Mouse (Mus musculus) embryonic facial prominence, embryonic 13.5 days (tissue): Measurements from ENCODE around the gene Slc6a9. TPM values are rescaled to one million over a fixed set of nuclear protein-coding genes. Genes with fewer than 3 reads are reported as not detected.
A peak's percentile ranks its signal among the peaks of the same experiment; 100 is the strongest.

Experiments used
- ATAC-seq: fragments of 200-750 bp; cut with Nextera tagmentation; 2 replicates; pipeline ENCODE4 v1.8.0; 2017; ENCODE audit warnings: low read depth; ENCODE audit not compliant: insufficient number of reproducible peaks, insufficient read depth, low FRiP score, low TSS enrichment
- H3K27ac ChIP-seq: fragments of 300-500 bp; sonication (generic); 2 replicates; pipeline ENCODE4 v1.5.1; 2015; ENCODE audit warnings: moderate library complexity, mild to moderate bottlenecking, inconsistent platforms
- H3K27me3 ChIP-seq: fragments of 300-500 bp; sonication (generic); 2 replicates; pipeline ENCODE4 v1.6.1; 2015; ENCODE audit warnings: mild to moderate bottlenecking, inconsistent platforms
- H3K36me3 ChIP-seq: fragments of 300-500 bp; sonication (generic); 2 replicates; pipeline ENCODE4 v1.6.1; 2015; ENCODE audit warnings: mild to moderate bottlenecking, inconsistent platforms
- H3K4me1 ChIP-seq: fragments of 300-500 bp; sonication (generic); 2 replicates; pipeline ENCODE4 v1.6.1; 2015; ENCODE audit warnings: inconsistent platforms
- H3K4me2 ChIP-seq: fragments of 300-500 bp; sonication (generic); 2 replicates; pipeline ENCODE4 v1.6.1; 2015; ENCODE audit warnings: moderate library complexity, mild to moderate bottlenecking, inconsistent platforms
- H3K4me3 ChIP-seq: fragments of 300-500 bp; sonication (generic); 2 replicates; pipeline ENCODE4 v1.5.1; 2015; ENCODE audit warnings: mild to moderate bottlenecking, inconsistent platforms
- H3K9ac ChIP-seq: fragments of 300-500 bp; sonication (generic); 2 replicates; pipeline ENCODE4 v1.6.1; 2015; ENCODE audit warnings: mild to moderate bottlenecking, inconsistent platforms
- H3K9me3 ChIP-seq: fragments of 300-500 bp; sonication (generic); 2 replicates; pipeline ENCODE4 v1.6.1; 2016; ENCODE audit warnings: inconsistent platforms
- WGBS: fragments of 180-500 bp; shearing (Covaris S2); methylation state at CpG from one replicate; pipeline ENCODE4 v1.1.7; 2015; ENCODE audit warnings: mixed read lengths; 5-methylcytosine and 5-hydroxymethylcytosine counted together
- polyA plus RNA-seq: library from polyadenylated mRNA; unstranded; fragments of >200 nt; fragmentation: Nextera tagmentation; extraction: Ambion mirVana; gene quantifications from 2 replicates; pipeline ENCODE4 v1.2.1, GENCODE M21; 2015

The Slc6a9 gene
- polyA plus RNA-seq, 1 experiment from 2014 or later, result 12.9 TPM

DNA sequence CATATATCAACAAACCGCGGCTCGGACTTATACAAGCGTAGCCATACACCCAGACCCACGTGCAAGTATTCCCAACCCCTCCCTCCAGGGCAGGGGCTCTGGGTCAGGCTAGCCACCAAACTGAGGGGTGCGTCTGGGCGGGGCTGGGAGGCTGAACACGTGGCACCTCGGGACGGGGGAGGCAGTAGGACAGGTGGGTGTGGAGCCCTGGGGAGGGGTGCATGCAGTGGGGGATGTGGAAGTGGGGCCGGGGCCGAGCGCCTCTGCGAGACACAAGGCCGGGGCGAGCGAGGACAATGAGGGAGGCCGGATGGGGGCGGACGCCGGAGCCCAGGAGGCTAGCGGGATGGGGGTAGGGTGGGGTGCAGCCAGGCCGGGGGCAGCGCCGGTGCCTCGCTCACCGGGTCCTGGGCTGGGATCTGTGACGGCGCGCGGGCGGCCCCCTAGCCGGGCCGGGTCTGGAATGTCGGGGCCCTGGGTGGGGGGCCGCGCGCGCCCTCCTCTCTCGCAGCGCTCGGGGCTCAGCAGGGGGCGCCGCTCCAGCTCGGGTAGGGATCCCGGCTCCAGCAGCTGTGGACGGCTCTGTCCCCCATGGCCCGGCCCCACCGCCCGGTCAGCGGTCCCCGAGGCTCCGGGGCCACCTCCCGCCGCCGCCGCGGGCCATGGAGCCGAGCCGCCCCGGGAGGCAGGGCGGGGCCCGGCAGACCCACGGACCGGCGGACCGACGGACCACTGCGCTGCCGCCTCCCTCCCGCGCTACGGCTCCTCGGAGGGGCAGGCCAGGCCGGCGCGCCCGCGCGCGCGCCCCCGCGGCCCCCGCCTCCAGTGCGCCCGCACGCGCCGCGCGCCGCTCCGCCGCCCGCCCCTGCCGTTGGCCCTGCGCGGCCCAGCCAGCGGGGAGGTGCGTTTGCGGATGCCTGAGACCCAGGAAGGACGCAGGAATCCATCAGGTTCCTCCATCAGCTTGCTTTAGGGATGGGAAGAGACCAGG, 48.7 kb downstream of the Slc6a9 start, which contains the start of gene B4galt2:
TSS of gene B4galt2 (minus strand) at position 787 of the 991 bp plus-strand sequence.
- peak within 1 kb of the TSS; percentile 88 for H3K9ac ChIP-seq
- peaks cover 47% of the 10 kb centered on the region for H3K36me3 ChIP-seq
- no peaks in the 10 kb centered on the region for H3K27me3 ChIP-seq
- H3K27ac ChIP-seq, result peak within 1 kb of the TSS; percentile 80
- H3K4me1 ChIP-seq, result peaks cover 39% of the 10 kb centered on the region
- 2% methylated on average over 49 of the region's 103 CpGs for WGBS
- H3K4me3 ChIP-seq, result peak within 1 kb of the TSS; percentile 81
- H3K4me2 ChIP-seq, result peak within 1 kb of the TSS; percentile 76
- peak; percentile 63 for ATAC-seq
- H3K9me3 ChIP-seq, result no peaks in the 10 kb centered on the region

DNA sequence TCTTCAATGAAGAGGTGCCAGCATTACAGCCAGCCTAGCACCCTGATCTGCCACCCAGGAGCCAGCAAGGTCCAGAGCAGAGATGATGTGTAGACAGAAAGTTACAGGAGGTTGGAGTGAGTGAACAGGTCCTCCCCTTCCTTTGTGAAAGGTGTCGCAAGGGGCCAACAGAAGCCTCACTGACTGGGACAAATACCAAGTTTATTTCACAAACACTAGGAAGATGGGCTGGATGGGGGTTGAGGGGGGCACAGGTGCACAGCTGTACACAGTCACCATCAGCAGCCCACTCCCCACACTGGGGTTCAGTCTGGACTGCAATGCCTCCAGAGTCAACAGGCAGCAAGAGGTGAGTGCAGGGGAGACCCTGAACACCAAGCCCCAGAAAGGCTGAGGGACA, 49.8 kb downstream of the Slc6a9 start:
- peaks cover 39% of the 10 kb centered on the region for H3K4me1 ChIP-seq

DNA sequence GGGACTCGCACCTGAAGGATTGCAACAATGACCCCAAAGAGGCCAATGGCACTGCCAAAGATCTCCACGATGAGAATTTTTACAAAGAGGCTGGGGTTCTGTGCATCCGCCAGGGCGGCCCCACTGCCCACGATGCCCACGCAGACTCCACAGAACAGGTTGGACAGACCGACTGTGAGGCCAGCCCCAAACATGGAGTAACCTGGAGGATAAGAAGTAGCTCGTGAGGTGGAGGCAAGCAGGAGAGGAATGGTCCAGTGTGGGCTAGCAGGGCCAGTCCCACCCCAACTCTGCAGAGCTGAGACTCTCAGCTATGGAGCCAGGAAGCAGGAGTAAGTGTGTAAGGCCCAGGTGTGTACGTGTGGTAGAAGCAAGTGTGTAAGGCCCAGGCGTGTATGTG, 50.8 kb downstream of the Slc6a9 start:
- Histone ChIP-seq H3K9ac (no peak overlapping the region), H3K4me1 (peaks cover 36% of the 10 kb centered on the region), H3K36me3 (peaks cover 39% of the 10 kb centered on the region), H3K4me2 (no peak overlapping the region), H3K27ac (no peak overlapping the region), H3K4me3 (no peak overlapping the region), H3K9me3 (no peaks in the 10 kb centered on the region), H3K27me3 (no peaks in the 10 kb centered on the region)
- 92% methylated on average over 10 of the region's 10 CpGs for WGBS
- no peak for ATAC-seq

More for the DNA sequence above, 49.8 kb downstream of the Slc6a9 start:
- H3K9ac ChIP-seq, result peak overlapping the region; percentile 88
- ATAC-seq, result no peak
- no peaks in the 10 kb centered on the region for H3K27me3 ChIP-seq
- peak overlapping the region; percentile 81 for H3K4me3 ChIP-seq
- peaks cover 41% of the 10 kb centered on the region for H3K36me3 ChIP-seq
- H3K27ac ChIP-seq, result no peak overlapping the region
- H3K9me3 ChIP-seq, result no peaks in the 10 kb centered on the region
- whole genome bisulfite sequencing, result 100% methylated on average over 1 of the region's 1 CpGs
- H3K4me2 ChIP-seq, result peak overlapping the region; percentile 76

DNA sequence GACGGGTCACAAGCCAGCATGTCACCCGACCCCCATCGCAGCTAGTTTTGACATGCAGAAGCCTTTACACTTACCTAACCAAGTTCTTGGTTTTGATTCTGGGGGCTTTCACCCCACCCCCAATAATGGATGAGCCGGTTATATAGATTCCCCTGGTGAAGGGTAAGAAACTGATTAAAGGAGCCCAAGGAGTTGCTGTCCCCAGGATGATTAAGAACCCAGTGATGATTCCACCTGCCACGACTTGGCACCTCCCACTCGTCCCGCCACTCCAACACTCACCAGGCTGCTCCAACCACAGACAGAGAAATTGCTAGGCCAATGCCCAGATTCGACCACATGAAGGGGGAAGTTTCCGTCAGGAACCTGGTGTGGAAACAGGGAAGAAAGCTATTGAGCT, 51.7 kb downstream of the Slc6a9 start:
- 84% methylated on average over 9 of the region's 9 CpGs for WGBS
- Histone ChIP-seq H3K4me3 (peak overlapping the region; percentile 75), H3K9ac (peak overlapping the region; percentile 82), H3K4me1 (peaks cover 39% of the 10 kb centered on the region), H3K9me3 (no peaks in the 10 kb centered on the region), H3K36me3 (peaks cover 30% of the 10 kb centered on the region), H3K27me3 (no peaks in the 10 kb centered on the region), H3K27ac (no peak overlapping the region), H3K4me2 (peak overlapping the region; percentile 92)
- no peak for ATAC-seq

DNA sequence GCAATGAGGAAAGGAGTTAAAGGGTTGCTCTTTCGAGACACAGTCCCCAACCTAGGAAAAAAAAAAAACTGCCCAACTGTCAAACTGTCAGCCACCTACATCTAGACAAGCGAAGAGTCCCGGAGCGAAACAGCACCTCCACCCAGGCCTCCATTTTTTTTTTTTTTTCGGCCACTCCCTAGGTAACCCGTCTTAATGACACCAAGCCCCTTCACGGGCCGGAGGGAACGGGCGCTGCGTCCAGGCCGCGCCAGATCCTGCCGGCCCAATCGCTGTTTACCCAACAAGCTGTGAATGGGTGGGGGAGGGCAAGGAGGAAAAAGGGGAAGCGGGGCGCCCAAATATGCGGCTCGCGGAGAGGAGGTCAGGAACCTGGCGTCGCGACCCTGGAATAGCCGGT, 52.3 kb downstream of the Slc6a9 start:
- H3K4me2 ChIP-seq, result peak overlapping the region; percentile 92
- no peaks in the 10 kb centered on the region for H3K9me3 ChIP-seq
- peaks cover 40% of the 10 kb centered on the region for H3K4me1 ChIP-seq
- H3K27ac ChIP-seq, result no peak overlapping the region
- H3K9ac ChIP-seq, result peak overlapping the region; percentile 82
- H3K36me3 ChIP-seq, result peaks cover 27% of the 10 kb centered on the region
- no peak for ATAC-seq
- H3K27me3 ChIP-seq, result no peaks in the 10 kb centered on the region
- peak overlapping the region; percentile 75 for H3K4me3 ChIP-seq
- WGBS, result 3% methylated on average over 21 of the region's 24 CpGs

DNA sequence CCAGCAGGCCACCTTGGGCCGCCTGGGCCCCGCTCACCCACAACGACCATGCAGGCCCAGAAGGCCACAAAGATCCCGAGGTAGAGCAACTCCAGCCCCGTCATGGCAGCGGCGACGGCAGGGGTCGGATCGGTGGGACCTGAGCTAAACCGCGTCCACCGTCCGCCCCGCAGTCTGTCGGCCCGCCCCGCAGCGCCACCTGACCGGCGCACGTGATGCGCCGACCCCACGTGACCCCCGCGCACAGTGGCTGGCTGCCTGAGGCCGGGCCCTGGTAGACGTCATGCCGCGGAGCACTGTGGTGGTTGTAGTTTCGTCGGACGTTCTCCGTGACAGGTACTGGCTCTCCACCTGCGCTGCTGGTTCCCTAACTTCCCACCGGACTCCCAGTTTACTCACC, 52.8 kb downstream of the Slc6a9 start, which contains the start of gene Atp6v0b:
TSS of gene Atp6v0b (minus strand) at position 201 of the 400 bp plus-strand sequence.
- Histone ChIP-seq H3K9me3 (no peaks in the 10 kb centered on the region), H3K27me3 (no peaks in the 10 kb centered on the region), H3K4me1 (peaks cover 36% of the 10 kb centered on the region), H3K4me2 (peak within 1 kb of the TSS; percentile 92), H3K36me3 (peaks cover 27% of the 10 kb centered on the region), H3K27ac (no peak within 1 kb of the TSS), H3K9ac (peak within 1 kb of the TSS; percentile 82), H3K4me3 (peak within 1 kb of the TSS; percentile 75)
- WGBS, result under 1% methylated on average over 37 of the region's 37 CpGs
- ATAC-seq, result peak; percentile 83

DNA sequence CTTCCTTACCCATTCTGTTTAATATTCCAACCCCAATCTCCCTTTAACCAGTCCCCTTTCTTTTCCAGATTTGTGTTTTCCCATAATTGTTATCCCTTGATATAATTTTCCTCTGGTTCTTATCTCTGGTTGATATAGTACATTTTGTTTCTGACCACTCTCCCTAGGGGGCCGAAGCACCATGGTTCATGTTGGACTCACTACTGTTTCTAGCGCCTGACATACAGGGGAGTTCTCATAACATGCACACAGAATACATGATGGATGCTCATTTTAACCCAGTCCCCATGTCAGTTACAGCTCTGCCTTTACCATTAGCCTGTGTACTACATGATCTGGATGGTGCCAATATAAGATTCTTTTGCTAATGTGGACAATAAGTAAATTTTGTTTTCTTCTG, 53.6 kb downstream of the Slc6a9 start:
- no peaks in the 10 kb centered on the region for H3K9me3 ChIP-seq
- peak overlapping the region; percentile 75 for H3K4me3 ChIP-seq
- H3K4me2 ChIP-seq, result peak overlapping the region; percentile 92
- peaks cover 27% of the 10 kb centered on the region for H3K36me3 ChIP-seq
- H3K27me3 ChIP-seq, result no peaks in the 10 kb centered on the region
- 0 out of 2 replicates have a peak overlapping the region, but pooled peaks have one; percentile 82 for H3K9ac ChIP-seq
- no peak for ATAC-seq
- peaks cover 32% of the 10 kb centered on the region for H3K4me1 ChIP-seq
- H3K27ac ChIP-seq, result no peak overlapping the region
- 80% methylated on average over 2 of the region's 2 CpGs for WGBS

DNA sequence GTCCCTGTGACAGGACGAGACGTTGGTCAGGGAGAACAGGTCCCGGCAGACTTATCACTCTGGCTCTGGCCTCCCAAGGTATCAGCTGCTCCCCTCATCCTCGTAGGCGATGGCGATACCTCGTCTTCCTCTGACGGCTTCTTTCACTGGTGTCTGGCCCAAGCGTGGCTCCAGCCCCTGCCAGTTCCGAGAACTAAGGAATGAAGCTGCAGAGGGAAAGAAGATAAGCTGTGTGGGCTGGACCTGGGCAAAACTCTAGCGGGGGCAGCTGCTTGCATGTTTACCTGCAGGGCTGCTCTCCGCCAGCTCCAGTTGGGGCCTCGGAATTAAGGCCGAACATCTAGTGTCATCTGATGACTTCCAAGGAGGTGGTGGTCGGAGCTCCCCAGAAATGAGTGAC, 55.2 kb downstream of the Slc6a9 start:
- Histone ChIP-seq H3K27me3 (no peaks in the 10 kb centered on the region), H3K4me1 (peaks cover 22% of the 10 kb centered on the region), H3K4me3 (no peak overlapping the region), H3K4me2 (no peak overlapping the region), H3K9ac (no peak overlapping the region), H3K9me3 (no peaks in the 10 kb centered on the region), H3K36me3 (peaks cover 27% of the 10 kb centered on the region), H3K27ac (no peak overlapping the region)
- no peak for ATAC-seq
- WGBS, result 91% methylated on average over 15 of the region's 15 CpGs

DNA sequence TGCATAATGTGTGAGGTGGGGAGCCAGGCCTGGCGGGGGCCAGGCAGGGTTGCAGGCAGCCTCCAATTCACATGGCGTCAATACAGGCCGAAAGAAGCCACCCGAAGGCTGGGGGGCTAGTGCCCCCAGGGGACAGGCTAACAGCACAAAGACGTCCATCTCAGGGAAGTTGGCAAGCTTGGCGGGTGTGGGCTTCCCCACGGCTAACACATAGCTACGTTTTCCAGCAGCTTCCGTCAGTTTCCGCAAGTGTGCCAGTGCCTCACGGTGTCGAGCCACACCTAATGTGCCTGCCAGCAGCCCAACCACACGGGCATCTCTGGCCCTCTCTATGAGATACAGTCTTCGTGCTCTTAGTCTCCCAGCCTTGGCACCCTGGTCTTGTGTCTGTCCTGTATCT, 55.7 kb downstream of the Slc6a9 start:
- WGBS, result 90% methylated on average over 14 of the region's 14 CpGs
- peaks cover 27% of the 10 kb centered on the region for H3K36me3 ChIP-seq
- H3K27me3 ChIP-seq, result no peaks in the 10 kb centered on the region
- H3K9ac ChIP-seq, result no peak overlapping the region
- H3K27ac ChIP-seq, result no peak overlapping the region
- peaks cover 21% of the 10 kb centered on the region for H3K4me1 ChIP-seq
- H3K4me2 ChIP-seq, result no peak overlapping the region
- no peak for ATAC-seq
- H3K4me3 ChIP-seq, result no peak overlapping the region
- no peaks in the 10 kb centered on the region for H3K9me3 ChIP-seq

DNA sequence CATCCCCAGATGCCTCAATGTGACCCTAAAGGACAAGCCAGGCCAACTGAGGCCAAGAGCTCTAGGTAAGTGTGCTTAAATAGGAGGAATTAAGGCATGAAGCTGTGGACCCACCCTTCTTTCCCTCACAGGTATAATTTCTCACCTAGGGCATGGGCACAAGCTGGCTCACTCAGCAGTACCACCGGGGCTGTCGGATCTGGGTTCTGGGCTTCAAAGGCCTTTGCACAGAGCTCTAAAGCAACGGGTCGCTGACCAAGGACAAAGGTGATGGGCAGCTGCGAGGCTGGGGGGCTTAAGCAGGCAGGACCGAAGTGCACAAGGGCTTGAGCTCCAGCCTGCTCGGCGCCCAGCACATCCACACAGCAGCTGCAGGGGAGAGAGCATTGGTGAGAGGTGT, 56.4 kb downstream of the Slc6a9 start:
- Histone ChIP-seq H3K27me3 (no peaks in the 10 kb centered on the region), H3K4me1 (peaks cover 21% of the 10 kb centered on the region), H3K4me2 (peak overlapping the region; percentile 90), H3K9me3 (no peaks in the 10 kb centered on the region), H3K27ac (no peak overlapping the region), H3K4me3 (peak overlapping the region; percentile 76), H3K9ac (no peak overlapping the region), H3K36me3 (peaks cover 27% of the 10 kb centered on the region)
- WGBS, result 89% methylated on average over 8 of the region's 8 CpGs
- no peak for ATAC-seq

DNA sequence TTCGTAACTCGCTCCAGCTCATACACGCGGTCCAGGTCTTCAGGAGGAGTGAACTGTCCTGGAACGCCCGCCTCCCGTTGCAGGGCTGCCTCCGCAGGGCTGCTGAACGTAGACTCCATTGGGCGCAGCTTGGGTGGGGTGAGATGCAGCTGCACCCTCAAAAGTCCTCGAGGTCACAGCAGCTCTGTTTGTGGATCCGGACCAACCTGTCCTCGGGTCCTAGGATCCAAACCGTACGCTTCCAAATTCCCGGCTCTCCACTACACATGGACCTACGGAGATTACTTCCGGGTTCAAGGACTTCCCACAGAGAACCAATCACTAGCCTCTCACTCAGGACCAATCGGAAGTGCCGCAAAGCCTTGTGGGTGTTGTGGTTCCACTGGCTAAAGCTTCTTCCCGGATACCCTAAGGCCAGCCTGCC, 57.4 kb downstream of the Slc6a9 start, which contains the start of gene Dph2:
TSS of gene Dph2 (minus strand) at position 295 of the 424 bp plus-strand sequence.
- H3K36me3 ChIP-seq, result peaks cover 36% of the 10 kb centered on the region
- no peak within 1 kb of the TSS for H3K27ac ChIP-seq
- H3K9me3 ChIP-seq, result no peaks in the 10 kb centered on the region
- ATAC-seq, result peak; percentile 74; the same call in 1 of the 2 replicates
- WGBS, result under 1% methylated on average over 21 of the region's 21 CpGs
- peak within 1 kb of the TSS; percentile 76 for H3K4me3 ChIP-seq
- H3K4me2 ChIP-seq, result peak within 1 kb of the TSS; percentile 90
- H3K4me1 ChIP-seq, result peaks cover 12% of the 10 kb centered on the region
- peak within 1 kb of the TSS; percentile 72 for H3K9ac ChIP-seq
- no peaks in the 10 kb centered on the region for H3K27me3 ChIP-seq
